Mouse (Mus musculus) thymus, adult 2 months (tissue): ENCODE results near the gene Pde4a.

Experiments used
- CTCF ChIP-seq: fragments of 200-500 bp; IDR thresholded peaks from 2 replicates; pipeline ENCODE4 v1.5.1; 2012; ENCODE audit warnings: mild to moderate bottlenecking, control low read depth, low read length, moderate library complexity, borderline replicate concordance; ENCODE audit not compliant: control insufficient read depth, poor library complexity, insufficient read depth; ENCODE audit errors: extremely low read depth
- POLR2A ChIP-seq: fragments of 200-500 bp; IDR thresholded peaks from 2 replicates; pipeline ENCODE4 v1.6.1; 2012; ENCODE audit warnings: mild to moderate bottlenecking, low read length, control low read depth, moderate library complexity; ENCODE audit not compliant: control insufficient read depth, poor library complexity, insufficient read depth; ENCODE audit errors: extremely low read depth

- no peak for TF ChIP-seq CTCF
- no peak for TF ChIP-seq POLR2A
Measured at GRCm38 (mm10) chr9:21180402-21180801, 14.9 kb downstream of the Pde4a start.
